Mouse (Mus musculus): ENCODE measurements around the gene Il10.

The Il10 gene

DNA sequence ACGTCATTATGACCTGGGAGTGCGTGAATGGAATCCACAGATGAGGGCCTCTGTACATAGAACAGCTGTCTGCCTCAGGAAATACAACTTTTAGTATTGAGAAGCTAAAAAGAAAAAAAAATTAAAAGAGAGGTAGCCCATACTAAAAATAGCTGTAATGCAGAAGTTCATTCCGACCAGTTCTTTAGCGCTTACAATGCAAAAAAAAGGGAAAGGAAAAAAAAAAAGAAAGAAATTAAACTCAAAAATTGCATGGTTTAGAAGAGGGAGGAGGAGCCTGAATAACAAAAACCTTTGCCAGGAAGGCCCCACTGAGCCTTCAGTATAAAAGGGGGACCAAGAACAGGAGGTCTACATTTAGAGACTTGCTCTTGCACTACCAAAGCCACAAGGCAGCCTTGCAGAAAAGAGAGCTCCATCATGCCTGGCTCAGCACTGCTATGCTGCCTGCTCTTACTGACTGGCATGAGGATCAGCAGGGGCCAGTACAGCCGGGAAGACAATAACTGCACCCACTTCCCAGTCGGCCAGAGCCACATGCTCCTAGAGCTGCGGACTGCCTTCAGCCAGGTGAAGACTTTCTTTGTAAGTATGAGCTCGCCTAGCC lies at the start of gene Il10:
Il10 (plus strand) TSS at position 354 of the 607 bp plus-strand sequence.
- no peak for DNase-seq (ENCODE audit: low read depth, low spot score)

DNA sequence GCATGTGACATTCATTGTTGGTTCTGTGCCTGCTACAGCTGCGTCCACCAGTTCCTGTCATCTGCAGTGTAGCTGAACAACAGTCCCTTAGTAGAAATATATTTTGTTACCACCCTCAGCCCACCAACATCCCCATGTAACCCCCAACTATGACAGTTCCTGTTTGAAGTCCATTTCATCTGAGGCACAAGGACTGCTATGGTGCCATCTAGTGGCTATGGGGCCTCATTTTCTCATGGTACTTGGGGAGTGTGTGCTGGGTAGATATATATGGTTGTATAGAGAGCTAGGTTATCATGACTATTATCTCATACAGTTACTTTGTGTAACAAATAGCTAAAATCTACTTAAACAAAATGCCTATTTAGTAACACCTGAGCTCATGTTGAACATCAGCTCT lies 40.2 kb upstream of the Il10 start:
- peak; percentile 77 for DNase-seq (ENCODE audit: low read depth, low spot score)

DNA sequence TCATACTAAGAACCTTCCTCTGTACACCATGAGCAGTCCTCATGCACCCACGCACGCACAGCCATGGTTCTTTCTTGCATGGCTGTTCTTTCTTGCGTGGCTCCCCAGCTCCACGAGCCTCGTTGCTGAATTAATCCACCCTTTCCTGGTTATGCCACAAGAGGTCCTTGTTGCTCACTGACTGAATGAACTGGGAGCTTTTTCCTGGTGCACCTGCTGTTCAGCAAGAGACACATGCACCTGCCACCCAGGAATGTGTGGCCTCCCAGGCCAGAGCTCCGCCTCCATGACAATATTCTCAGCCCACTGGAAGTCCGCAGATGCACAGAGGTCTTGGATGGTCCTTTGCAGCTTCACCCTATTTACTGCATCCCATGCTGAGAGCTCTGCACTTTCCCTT lies 35.2 kb upstream of the Il10 start:
- DNase-seq (ENCODE audit: low read depth, low spot score): peak; percentile 28

DNA sequence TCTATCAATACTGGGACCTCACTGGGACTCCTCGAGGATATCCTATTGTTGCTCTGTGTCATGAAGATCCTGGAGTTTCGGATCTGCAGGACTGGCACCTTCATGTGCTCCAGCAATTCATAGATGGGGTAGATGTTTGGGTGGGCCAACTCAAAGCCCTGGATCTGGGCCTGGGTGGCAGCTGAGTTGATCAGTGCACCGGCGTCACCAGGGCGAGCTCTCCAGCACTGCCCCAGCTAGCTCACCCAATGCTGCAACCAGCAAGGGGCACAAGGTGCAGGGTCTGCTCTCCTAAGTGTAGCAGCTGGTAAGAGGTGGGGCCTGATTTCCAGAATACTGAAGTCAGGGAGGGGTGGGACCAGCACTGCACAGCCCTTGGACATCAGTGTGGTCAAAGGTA lies 32.6 kb upstream of the Il10 start:
- DNase-seq (ENCODE audit: low read depth, low spot score): no peak

DNA sequence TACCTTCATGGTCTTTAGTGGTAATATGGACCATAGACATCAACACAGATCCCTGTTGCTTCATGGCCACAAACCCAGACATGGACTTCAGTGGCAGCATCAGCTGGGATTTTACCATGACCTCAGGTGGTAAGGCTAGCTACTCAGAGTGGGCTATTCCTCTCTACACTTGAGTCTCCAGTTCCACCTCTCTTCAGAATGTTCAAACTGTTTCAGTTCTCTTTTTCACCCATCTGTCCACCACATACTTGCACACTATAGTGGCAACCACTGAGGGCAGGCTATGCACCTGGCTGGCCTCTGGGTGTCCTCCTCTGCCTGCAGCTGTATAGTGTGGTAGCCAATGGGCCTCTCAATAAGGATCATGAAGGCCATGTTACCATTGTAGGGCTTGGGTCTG lies 32.2 kb upstream of the Il10 start:
- DNase-seq (ENCODE audit: low read depth, low spot score): peak; percentile 48

DNA sequence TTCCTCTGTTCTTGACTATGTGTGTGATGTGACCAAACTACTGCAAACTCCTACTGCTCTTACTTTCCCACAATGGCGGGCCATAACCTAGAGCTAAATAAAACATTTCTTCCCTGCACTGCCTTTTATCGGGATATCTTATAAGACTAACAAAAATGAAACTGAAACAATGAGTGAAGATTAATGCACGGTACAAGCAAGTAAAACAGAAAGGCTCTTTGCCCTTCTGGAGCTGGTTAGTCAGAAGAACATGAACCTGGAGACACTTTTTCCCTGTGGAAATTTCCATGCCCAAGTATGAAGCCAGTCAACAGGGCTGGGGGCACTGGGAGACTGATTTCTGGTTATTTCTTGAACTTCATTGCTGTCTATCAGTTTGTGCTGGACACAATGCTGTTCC lies 30.3 kb upstream of the Il10 start:
- DNase-seq (ENCODE audit: low read depth, low spot score): peak; percentile 27

DNA sequence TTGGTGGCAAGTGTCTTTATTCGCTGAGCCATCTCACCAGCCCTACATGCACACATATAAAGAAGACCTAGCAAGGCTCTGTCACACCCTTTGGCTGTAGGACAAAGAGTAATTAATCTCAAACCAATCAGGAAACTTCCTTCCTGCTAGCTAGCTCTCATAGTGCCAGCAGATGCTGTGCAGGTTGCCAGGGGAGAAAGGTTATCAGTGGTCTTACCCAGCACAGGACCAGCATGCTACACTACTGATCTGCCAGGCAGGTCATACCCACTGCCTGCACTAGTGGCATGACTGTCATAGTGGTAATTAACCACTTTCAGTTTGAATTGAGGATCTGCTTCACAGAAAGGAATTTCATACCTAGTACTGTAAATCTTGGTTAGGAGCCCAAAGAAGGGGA lies 29.2 kb upstream of the Il10 start:
- DNase-seq (ENCODE audit: low read depth, low spot score): no peak

DNA sequence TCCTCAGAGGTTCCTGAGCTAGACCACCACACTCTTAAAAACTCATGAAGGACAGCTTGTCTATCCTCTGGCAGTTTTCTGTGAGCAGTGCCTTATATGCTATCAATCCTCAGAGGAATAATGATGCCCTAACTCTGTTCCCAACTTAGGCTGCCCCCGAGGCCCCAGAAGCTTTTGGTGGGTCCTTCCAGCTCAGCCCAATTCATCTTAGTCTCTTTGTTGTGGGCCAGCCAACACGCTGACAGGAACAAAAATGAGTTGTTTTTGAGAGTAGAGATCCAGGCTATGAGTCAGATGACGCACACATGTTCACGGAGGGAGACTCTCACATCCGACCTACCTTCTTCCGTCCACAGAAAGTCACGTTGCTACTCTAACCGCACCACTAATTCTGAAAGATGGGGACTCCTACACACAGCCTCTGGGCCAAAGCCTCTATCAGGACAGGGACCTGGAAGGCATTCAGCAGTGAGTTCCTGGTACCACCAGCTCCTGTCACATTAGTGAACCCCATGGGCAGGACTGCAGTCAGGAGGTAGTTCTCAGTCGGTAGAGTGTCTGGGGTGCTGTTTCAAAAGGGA lies 26.0 kb upstream of the Il10 start:
- DNase-seq (ENCODE audit: low read depth, low spot score): peak; percentile 88

DNA sequence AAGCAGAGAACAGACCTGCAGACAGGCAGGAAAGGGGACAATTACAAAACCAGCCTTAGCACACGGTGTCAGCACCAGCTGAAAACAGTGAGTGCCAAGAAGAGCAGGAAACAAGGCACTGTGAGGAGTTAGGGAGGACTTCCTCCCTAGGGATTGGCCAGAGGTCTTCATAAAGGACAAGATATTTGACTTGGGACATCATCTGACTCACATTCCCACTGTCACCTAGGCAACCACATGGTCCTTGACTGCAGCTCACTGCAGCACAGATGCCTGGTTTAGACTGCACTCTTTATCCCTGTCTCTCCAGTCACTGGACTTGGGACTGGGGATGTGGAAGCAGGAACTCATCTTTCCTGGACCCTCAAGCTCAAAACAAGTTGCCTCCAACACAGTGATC lies 24.1 kb upstream of the Il10 start:
- DNase-seq (ENCODE audit: low read depth, low spot score): no peak

DNA sequence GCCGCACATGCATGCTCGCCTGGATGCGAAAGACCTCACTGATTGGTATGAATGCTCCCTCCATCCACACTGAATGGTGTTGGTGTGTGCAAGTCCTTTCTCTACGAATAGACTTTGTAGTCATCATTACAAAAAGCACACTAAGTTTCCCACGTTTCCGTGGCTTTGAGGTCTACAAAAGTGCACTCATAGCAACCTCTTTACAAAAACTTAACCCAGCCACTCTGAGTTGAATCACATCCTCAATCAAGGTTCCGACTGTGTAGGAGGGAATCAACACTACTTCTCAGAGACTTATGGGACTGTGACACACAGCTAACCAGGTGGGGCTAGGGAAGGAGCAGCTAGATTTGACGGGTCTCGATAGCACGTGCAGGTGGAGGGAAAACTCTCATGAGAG lies 23.3 kb upstream of the Il10 start:
- peak; percentile 55 for DNase-seq (ENCODE audit: low read depth, low spot score)

DNA sequence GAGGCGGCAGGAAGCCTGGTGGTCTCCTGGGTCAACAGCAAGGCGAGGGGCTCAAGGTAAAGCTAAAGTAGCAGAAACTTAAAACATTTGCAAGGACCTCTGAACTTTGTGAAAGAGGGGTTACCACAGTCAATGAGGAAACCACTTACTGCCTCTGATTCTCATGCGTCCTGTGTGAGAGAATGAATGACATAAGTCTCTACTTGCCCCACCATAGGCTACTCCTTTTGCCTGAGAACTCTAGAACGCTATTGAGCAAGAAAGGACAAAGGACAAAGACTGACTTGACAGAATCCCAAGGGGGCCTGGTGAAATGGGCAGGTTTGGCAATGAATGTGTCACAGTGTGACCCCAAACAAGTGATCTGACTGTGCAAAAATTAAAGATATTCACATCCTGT lies 22.2 kb upstream of the Il10 start:
- no peak for DNase-seq (ENCODE audit: low read depth, low spot score)

DNA sequence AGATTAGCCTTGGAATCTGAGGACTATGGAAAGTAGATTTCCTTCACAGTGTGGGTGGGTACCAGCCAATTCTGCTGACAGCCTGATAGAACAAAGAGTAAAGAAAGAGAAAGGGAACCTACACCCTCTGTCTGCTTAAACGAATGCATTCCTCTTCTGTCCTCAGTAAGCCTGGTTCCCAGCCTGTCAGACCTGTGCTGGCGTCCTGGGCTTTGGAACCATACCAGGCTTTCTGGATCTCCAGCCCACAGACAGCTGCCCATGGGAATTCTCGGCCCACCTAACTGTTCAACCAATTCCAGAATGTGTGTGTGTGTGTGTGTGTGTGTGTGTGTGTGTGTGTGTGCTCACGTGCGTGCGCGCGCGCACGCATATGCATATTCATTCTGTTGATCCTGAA lies 21.3 kb upstream of the Il10 start:
- DNase-seq (ENCODE audit: low read depth, low spot score): no peak

DNA sequence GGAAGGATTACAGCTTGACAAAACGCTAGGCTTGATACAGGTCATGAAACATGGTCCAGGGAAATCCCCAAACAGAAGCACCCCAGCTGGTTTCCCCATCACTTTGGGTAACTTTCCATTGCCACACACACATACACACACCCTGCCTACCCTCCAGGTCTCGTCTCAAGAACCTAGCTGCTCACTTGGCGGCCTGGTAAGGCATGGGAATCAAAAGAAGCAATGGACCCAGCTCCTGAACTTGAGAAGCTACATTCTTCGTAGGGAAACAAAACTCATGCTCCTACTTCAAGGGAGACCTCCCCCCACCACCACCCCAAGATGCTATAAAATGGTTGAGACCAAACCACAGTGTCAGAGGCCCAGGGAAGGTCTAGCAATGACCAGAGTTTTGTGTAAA lies 19.9 kb upstream of the Il10 start:
- peak; percentile 65 for DNase-seq (ENCODE audit: low read depth, low spot score)

DNA sequence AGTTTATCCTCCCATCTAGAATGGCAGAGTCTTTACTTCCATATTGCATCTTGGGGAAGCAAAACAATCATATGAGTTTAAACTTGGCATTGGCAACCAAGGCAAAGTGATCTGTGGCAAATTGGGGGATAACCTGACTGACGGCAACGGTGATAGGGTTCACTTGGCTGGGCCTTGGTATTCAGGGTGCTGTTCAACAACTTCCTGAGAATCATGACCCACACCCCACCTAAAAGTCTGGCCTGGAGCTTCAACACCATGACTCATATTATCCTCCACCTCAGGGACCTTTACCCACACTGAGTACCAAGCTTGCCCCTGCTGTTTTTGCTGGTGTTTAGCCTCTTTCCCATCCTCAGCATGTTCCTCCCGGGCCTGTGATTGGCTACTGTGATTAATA lies 19.3 kb upstream of the Il10 start:
- DNase-seq (ENCODE audit: low read depth, low spot score): peak; percentile 27

DNA sequence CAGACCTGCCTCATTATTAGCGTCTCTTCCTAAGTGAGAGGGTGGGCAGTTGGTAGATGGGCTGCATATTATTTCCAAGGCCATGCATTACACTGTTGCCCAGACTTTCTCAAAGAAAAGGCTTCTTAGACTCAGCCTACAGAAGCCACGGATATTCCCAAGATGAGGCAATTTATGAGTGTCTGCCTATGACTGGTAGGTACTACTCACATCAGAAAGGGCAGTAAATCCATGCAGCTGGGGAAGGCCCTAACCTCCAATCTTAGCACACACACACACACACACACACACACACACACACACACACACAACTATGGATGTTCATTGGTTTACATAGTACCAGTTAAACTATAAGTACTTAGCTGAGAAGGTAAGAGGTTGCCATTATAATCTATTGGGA lies 17.1 kb upstream of the Il10 start:
- DNase-seq (ENCODE audit: low read depth, low spot score): no peak

DNA sequence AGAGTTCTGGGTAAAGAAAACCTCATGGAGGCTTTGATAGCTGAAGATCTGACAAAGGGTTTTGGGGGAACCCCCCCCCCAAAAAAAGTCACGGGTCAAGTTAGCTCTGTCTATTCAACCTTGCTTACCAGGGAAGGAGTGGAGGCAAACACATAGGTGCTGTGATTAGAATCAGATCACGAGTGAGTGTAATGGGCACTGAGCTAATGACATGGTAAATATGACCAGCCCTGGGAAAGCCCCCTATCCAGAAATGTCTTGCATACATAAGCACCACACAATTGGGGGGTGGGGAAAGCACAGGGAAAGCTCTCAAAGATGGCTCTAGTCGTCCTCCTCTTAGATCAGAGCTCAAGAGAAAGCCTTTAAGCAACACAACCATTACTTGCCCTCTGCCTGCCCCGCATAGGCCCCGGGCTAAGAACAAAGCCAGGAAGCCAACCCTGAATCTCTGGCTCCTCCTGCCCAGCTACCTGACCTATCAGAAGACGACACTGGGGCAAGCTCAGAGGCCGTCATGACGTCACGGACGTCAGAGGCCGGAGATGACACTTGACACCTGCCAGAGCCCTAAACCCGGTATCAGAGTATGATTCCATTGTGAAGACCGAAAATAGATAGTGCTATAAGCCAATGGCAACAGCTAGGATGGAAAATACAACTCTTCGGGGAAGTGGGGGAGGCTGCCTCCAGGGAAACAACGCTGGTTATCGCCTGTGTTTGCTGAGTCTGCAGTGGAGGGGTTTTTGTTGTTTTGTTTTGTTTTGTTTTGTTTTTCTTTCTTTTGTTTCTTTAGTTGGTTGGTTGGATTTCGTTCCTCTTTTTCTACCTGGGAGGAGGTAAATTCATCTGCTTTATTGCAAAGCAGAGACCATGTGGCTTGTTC lies 16.4 kb upstream of the Il10 start:
- peak; percentile 76 for DNase-seq (ENCODE audit: low read depth, low spot score)

DNA sequence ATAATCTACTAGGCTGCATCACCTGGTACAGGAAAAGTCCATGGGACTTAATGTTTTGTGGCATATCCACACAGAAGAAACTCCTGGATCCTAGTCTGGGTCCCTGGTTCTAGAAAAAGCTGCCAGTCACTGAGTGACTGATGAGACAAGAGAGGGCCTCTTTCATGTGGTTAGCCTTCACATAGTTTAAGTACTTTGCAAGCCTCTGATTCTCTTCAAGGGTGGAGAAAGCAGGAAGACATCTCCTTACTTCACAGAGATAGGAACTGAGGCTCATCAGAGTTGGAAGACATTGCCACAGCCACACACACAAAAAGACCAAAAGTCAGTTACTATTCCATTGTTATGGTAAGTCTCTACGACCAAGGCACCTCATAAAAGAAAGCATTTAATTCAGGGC lies 13.6 kb upstream of the Il10 start:
- peak; percentile 30 for DNase-seq (ENCODE audit: low read depth, low spot score)

DNA sequence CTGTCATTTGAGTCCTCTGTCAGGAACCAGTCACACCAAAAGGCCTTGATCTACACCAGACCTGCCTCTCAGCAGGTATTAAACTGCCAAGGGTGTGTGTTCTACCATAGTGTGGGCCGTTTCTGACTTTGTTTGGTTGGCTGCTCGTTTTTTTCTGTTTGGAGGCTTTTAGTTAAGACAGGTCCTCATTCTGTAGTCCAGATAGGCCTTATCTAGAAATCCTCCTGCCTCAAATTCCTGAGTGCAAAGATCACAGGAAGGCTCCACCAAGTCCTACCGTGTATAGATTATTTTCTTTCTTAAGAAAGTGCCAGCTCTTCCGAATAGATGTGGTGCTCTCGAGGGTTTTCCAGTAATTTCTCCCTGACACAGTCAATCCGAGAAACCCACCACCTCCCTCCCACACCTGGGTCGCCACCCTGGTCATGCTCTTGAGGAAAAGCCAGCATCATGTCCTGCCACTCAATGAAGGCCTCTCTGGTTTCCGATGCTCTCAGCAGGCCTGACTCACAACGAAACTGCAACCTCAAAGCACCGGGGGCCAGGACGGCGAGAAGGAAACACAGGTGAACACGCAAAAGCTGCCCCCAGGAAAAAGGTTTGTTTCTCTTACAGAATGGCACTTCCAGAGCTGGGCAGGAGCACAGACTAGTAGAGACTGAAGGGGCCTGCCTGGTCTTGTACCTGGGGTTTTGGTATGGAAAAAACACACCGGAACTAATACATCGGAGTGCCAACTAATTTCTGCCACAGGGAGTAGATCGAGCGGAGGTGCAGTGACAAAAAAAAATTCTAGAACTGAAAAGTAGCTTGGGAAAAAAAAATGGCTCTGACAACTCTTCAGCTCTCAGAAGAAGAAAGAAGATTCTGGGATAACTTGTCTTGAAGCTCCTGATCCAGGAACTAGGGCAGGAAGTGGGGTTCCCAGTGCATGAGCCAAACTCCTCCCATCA lies 9.2 kb upstream of the Il10 start:
- peak; percentile 80 for DNase-seq (ENCODE audit: low read depth, low spot score)

DNA sequence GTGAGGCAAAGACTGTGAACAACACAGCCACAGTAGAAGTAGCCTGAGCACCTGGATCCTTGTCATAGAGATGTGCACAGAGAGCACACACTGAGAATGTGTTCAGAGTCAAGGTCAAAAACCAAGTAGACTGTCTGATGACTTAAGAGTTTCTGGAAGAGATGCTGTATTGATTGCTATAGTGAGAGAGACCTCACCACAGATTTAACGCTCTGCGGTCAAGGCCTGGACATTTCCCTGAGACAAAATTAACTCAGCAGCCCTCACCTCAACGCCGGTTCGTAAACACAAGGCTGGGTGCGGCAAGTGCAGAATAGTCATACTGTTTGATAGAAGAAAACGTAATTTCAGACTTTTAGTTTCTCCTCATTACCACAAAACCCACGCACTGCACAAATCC lies 7.2 kb upstream of the Il10 start:
- DNase-seq (ENCODE audit: low read depth, low spot score): no peak

DNA sequence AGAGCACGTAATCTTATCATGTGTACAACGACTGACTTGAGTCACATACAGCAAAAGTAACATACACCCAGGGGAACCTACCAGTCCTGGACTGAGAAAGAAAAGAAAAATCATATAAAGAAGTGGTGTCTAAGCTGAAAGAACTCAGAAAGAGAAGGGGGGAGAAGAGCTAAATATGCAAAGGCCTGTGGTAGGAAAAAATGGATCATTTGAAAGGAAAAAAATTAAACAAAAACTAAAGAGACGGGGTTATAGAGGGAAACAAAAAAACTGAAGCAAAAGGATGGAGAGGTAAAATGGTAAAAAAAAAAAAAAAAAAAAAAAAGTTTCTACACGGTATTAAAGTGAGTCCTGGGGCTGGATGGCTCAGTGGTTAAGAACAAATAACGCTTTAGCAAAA lies 5.7 kb upstream of the Il10 start:
- no peak for DNase-seq (ENCODE audit: low read depth, low spot score)

DNA sequence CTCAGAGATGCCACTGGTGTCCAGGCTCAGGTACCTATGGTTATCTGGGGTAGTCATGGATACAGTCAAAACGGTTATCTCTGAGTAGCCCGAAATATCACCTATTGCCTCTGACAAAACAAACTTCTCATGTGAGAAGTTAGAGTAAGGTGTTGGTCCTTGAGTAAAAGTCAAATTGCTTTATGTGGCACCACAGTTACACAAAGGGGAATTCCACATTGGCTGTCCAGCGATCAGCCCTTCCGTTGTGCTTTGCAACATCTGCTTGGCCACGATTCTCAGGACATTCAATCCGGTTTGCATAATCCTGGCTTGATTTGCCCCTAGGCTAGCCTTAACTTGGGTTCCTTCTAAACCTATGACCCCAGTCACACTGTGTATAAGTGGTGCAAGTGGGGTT lies 4.4 kb upstream of the Il10 start:
- no peak for DNase-seq (ENCODE audit: low read depth, low spot score)

DNA sequence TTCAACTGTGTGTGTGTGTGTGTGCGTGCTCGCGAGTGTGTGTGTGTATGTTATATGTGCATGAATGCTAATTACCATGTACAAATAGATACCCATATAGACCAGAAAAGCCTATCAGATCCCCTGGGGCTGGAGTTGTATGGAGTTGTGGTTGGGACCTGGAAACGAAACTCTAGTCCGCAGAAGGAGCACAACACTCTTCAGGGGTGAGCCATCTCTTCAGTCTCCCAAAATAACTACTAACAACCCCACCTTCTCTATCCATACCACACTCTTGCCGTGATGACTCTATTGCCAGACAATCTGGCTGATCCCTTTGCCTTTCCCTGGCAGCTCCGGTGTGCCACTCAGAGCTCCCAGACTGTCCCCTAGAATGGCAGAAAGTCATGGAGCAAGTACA lies 3.8 kb upstream of the Il10 start:
- no peak for DNase-seq (ENCODE audit: low read depth, low spot score)
